Mouse (Mus musculus): ENCODE data around the gene Podnl1. TPM values are rescaled to one million over a fixed set of nuclear protein-coding genes. Genes with fewer than 3 reads are reported as not detected.

Gene Podnl1
- polyA plus RNA-seq, 1 experiment, result not detected

DNA sequence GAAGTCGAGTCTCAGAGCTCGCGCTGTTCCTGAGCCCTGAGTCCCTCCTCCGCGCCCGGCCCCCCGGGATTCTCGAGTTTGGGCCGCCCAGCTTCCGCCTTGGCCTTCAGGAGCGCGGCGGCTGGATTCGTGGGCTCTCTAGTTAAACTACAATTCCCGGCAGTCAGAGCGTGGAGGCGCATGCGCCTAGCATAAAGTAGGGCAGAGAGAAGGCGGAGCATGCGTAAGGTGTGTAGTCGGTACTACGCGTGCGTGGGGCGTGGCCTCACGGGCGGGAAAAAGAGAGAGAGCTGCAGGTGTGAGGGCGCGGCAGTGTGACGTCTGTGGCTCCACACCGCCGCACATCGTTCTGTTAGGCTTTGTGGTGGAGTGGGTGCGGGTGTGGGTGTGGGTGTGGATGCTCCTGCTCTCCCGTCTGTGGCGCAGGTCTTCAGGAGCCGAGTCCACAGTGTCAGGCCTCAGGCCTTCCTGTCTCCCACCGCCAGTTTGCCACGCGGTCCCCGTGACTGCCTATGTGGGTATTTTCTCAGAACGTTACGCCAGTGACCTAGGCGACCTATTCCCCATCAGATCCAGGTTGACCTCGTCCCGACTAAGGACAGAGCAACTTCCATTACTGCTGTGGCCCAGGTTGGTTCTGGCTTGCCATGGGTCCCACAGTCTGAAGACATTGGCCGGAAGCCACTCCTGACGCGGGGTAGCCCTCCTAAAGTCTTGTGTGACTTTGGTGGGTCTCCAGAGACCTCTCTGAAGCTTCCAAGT lies 22.2 kb downstream of the Podnl1 start, which contains the start of the genes Cc2d1a and 4930432K21Rik:
TSS of gene Cc2d1a (minus strand) at position 168 of the 762 bp plus-strand sequence.
TSS of gene 4930432K21Rik (plus strand) at position 257 of the 762 bp plus-strand sequence.
- Histone ChIP-seq H3K4me3 (ENCODE audit: insufficient read depth, low read depth, low read length) (peak within 1 kb of the TSS; percentile 73), H3K27ac (replicated peaks; ENCODE audit: low read depth, low read length) (no peak within 1 kb of the TSS), H3K4me1 (ENCODE audit: control insufficient read depth, insufficient read depth, insufficient read length, low read length) (peaks cover 6% of the 10 kb centered on the region)

GRCm38 (mm10) chr8:84148531-84148850 lies 22.7 kb downstream of the Podnl1 start:
- Histone ChIP-seq H3K27ac (replicated peaks; ENCODE audit: low read depth, low read length) (no peak overlapping the region), H3K4me3 (ENCODE audit: insufficient read depth, low read depth, low read length) (peak overlapping the region; percentile 65), H3K4me1 (ENCODE audit: control insufficient read depth, insufficient read depth, insufficient read length, low read length) (peaks cover 6% of the 10 kb centered on the region)

DNA sequence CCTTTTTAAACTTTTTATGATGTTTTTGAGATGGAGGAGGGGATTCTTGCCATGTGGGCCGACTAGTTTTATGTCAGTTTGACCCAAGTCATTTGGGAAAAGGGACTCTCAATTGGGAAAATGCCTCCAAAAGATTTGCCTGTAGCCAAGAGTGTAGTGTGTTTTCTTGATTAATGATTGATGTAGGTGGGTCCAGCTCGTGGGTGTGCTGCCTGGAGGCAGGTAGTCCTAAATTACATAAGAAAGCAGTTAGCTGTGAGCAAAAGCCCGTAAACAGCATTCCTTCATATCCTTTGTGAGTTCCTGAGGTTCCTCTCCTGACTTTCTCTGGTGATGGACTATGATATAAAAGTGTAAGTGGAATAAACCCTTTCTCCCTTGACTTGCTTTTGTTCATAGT lies 23.4 kb downstream of the Podnl1 start:
- no peak overlapping the region for H3K27ac ChIP-seq (replicated peaks; ENCODE audit: low read depth, low read length)
- H3K4me1 ChIP-seq (ENCODE audit: control insufficient read depth, insufficient read depth, insufficient read length, low read length), result peaks cover 6% of the 10 kb centered on the region
- H3K4me3 ChIP-seq (ENCODE audit: insufficient read depth, low read depth, low read length), result no peak overlapping the region

GRCm38 (mm10) chr8:84157620-84158019 lies 31.8 kb downstream of the Podnl1 start:
- H3K27ac ChIP-seq (replicated peaks; ENCODE audit: low read depth, low read length), result no peak overlapping the region
- H3K4me1 ChIP-seq (ENCODE audit: control insufficient read depth, insufficient read depth, insufficient read length, low read length), result no peaks in the 10 kb centered on the region

GRCm38 (mm10) chr8:84167696-84168095 lies 41.9 kb downstream of the Podnl1 start:
- no peak overlapping the region for H3K27ac ChIP-seq (replicated peaks; ENCODE audit: low read depth, low read length)
- H3K4me1 ChIP-seq (ENCODE audit: control insufficient read depth, insufficient read depth, insufficient read length, low read length), result no peaks in the 10 kb centered on the region
- no peak overlapping the region for H3K4me3 ChIP-seq (ENCODE audit: insufficient read depth, low read depth, low read length)

More at GRCm38 (mm10) chr8:84157620-84158019, 31.8 kb downstream of the Podnl1 start:
- no peak overlapping the region for H3K4me3 ChIP-seq (ENCODE audit: insufficient read depth, low read depth, low read length)

DNA sequence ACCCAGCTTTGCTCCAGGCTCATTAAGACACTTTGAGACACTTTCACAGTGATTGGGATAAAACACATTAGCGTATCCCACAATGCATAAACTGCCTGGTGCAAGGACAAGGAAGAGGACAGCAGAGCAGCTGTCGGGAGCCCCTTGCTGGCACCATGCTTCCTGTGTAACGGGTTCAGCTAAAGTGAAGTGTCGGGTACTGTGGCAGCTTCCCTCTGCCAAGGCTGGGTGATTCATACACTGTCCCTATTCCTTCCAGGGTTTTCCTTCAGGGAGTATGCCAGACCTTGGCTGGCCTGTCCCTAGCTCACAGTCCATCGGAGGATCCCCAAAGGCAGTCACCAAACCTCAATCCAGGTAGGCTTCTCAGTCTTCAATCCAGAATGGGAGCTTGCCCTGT lies 44.3 kb downstream of the Podnl1 start:
- H3K27ac ChIP-seq (replicated peaks; ENCODE audit: low read depth, low read length), result no peak overlapping the region
- no peaks in the 10 kb centered on the region for H3K4me1 ChIP-seq (ENCODE audit: control insufficient read depth, insufficient read depth, insufficient read length, low read length)
- H3K4me3 ChIP-seq (ENCODE audit: insufficient read depth, low read depth, low read length), result no peak overlapping the region

GRCm38 (mm10) chr8:84173861-84174260 lies 48.1 kb downstream of the Podnl1 start:
- Histone ChIP-seq H3K4me1 (ENCODE audit: control insufficient read depth, insufficient read depth, insufficient read length, low read length) (no peaks in the 10 kb centered on the region), H3K4me3 (ENCODE audit: insufficient read depth, low read depth, low read length) (no peak overlapping the region), H3K27ac (replicated peaks; ENCODE audit: low read depth, low read length) (no peak overlapping the region)

- H3K4me3 ChIP-seq (ENCODE audit: insufficient read depth, low read depth, low read length), result no peak overlapping the region
- H3K27ac ChIP-seq (replicated peaks; ENCODE audit: low read depth, low read length), result no peak overlapping the region
- H3K4me1 ChIP-seq (ENCODE audit: control insufficient read depth, insufficient read depth, insufficient read length, low read length), result no peaks in the 10 kb centered on the region
These were observed 50.8 kb downstream of the Podnl1 start for GRCm38 (mm10) chr8:84176560-84176959.

GRCm38 (mm10) chr8:84177405-84177804 lies 51.6 kb downstream of the Podnl1 start:
- Histone ChIP-seq H3K27ac (replicated peaks; ENCODE audit: low read depth, low read length) (no peak overlapping the region), H3K4me3 (ENCODE audit: insufficient read depth, low read depth, low read length) (no peak overlapping the region), H3K4me1 (ENCODE audit: control insufficient read depth, insufficient read depth, insufficient read length, low read length) (no peaks in the 10 kb centered on the region)

- Histone ChIP-seq H3K4me3 (ENCODE audit: insufficient read depth, low read depth, low read length) (no peak overlapping the region), H3K4me1 (ENCODE audit: control insufficient read depth, insufficient read depth, insufficient read length, low read length) (no peaks in the 10 kb centered on the region), H3K27ac (replicated peaks; ENCODE audit: low read depth, low read length) (no peak overlapping the region)
These were observed 52.8 kb downstream of the Podnl1 start for GRCm38 (mm10) chr8:84178592-84178991.

GRCm38 (mm10) chr8:84179946-84180345 lies 54.2 kb downstream of the Podnl1 start:
- Histone ChIP-seq H3K4me1 (ENCODE audit: control insufficient read depth, insufficient read depth, insufficient read length, low read length) (no peaks in the 10 kb centered on the region), H3K4me3 (ENCODE audit: insufficient read depth, low read depth, low read length) (no peak overlapping the region), H3K27ac (replicated peaks; ENCODE audit: low read depth, low read length) (no peak overlapping the region)

DNA sequence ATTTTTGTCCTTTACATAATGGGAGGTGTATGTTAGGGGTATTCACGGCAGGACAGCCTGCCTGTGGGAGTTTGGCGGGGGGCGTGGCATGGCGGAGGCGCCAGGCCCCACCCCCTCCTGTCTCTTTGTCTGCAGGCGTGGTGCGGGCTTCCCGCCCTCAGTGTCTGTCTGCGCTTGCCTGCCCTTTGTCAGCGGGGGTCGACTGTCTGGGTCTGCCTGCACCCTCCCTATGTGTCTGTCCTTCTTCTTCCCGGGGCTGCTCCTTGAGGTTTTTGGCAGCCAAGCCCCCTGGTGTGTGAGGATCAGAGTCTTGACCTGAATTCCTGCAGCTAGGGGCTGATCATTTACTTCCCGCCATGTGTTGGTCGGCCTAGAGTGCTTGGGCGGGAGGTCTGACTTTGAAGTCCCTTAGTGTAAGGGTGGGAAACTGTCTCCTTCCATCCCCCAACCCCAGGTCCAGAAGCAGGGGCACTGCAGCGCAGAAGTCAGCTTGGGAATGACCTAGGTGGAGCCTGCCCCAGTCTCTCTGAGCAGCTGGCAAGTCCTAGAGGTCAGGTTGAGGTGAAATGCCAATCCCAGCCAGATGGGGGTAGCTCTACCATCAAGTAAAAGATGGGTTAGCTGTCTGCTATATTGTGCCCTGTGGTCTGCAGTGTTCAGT lies 54.9 kb downstream of the Podnl1 start:
- H3K4me3 ChIP-seq (ENCODE audit: insufficient read depth, low read depth, low read length), result no peak overlapping the region
- H3K27ac ChIP-seq (replicated peaks; ENCODE audit: low read depth, low read length), result no peak overlapping the region
- H3K4me1 ChIP-seq (ENCODE audit: control insufficient read depth, insufficient read depth, insufficient read length, low read length), result no peaks in the 10 kb centered on the region

Other genes starting within 250 kb of the Podnl1 start
- 1.5 and 1.6 TPM in 2 replicates for gene Adgrl1, start 225.9 kb upstream of the Podnl1 start, polyA plus RNA-seq (2012; ENCODE audit: insufficient read depth, insufficient read length, missing spikeins)
- gene Gm10644, start 170.8 kb upstream of the Podnl1 start, polyA plus RNA-seq (2012; ENCODE audit: insufficient read depth, insufficient read length, missing spikeins), result 0.79 and 0.99 TPM in 2 replicates
- gene Asf1b, start 170.5 kb upstream of the Podnl1 start, polyA plus RNA-seq (2012; ENCODE audit: insufficient read depth, insufficient read length, missing spikeins), result 3.3 and 3.8 TPM in 2 replicates
- 270 and 332 TPM in 2 replicates for gene Prkaca, start 153.0 kb upstream of the Podnl1 start, polyA plus RNA-seq (2012; ENCODE audit: insufficient read depth, insufficient read length, missing spikeins)
- 12.0 and 12.4 TPM in 2 replicates for gene Samd1, start 128.3 kb upstream of the Podnl1 start, polyA plus RNA-seq (2012; ENCODE audit: insufficient read depth, insufficient read length, missing spikeins)
- gene 1700067K01Rik, start 124.5 kb upstream of the Podnl1 start, polyA plus RNA-seq (2012; ENCODE audit: insufficient read depth, insufficient read length, missing spikeins), result not detected in 2 replicates
- gene 2210011C24Rik, start 113.8 kb upstream of the Podnl1 start, polyA plus RNA-seq (2012; ENCODE audit: insufficient read depth, insufficient read length, missing spikeins), result not detected in 2 replicates
- not detected in 2 replicates for gene Palm3, start 104.5 kb upstream of the Podnl1 start, polyA plus RNA-seq (2012; ENCODE audit: insufficient read depth, insufficient read length, missing spikeins)
- gene Il27ra, start 83.4 kb upstream of the Podnl1 start, polyA plus RNA-seq (2012; ENCODE audit: insufficient read depth, insufficient read length, missing spikeins), result not detected in 2 replicates
- not detected in 2 replicates for gene Rln3, start 81.0 kb upstream of the Podnl1 start, polyA plus RNA-seq (2012; ENCODE audit: insufficient read depth, insufficient read length, missing spikeins)
- 1.7 and 2.2 TPM in 2 replicates for gene Gm10643, start 60.9 kb upstream of the Podnl1 start, polyA plus RNA-seq (2012; ENCODE audit: insufficient read depth, insufficient read length, missing spikeins)
- gene Rfx1, start 59.2 kb upstream of the Podnl1 start, polyA plus RNA-seq (2012; ENCODE audit: insufficient read depth, insufficient read length, missing spikeins), result 2.7 and 3.1 TPM in 2 replicates
- 3.9 TPM in 2 replicates for gene Dcaf15, start 21.2 kb upstream of the Podnl1 start, polyA plus RNA-seq (2012; ENCODE audit: insufficient read depth, insufficient read length, missing spikeins)
- 6.8 and 7.1 TPM in 2 replicates for gene Cc2d1a, start 21.9 kb downstream of the Podnl1 start, polyA plus RNA-seq (2012; ENCODE audit: insufficient read depth, insufficient read length, missing spikeins)
- gene 4930432K21Rik, start 22.0 kb downstream of the Podnl1 start, polyA plus RNA-seq (2012; ENCODE audit: insufficient read depth, insufficient read length, missing spikeins), result 0.79 TPM in 1 of 2 replicates, not detected in the other
- not detected in 2 replicates for gene Nanos3, start 59.2 kb downstream of the Podnl1 start, polyA plus RNA-seq (2012; ENCODE audit: insufficient read depth, insufficient read length, missing spikeins)
- 2.7 and 2.8 TPM in 2 replicates for gene Zswim4, start 111.1 kb downstream of the Podnl1 start, polyA plus RNA-seq (2012; ENCODE audit: insufficient read depth, insufficient read length, missing spikeins)
- 245 and 259 TPM in 2 replicates for gene D8Ertd738e, start 123.7 kb downstream of the Podnl1 start, polyA plus RNA-seq (2012; ENCODE audit: insufficient read depth, insufficient read length, missing spikeins)
- gene Mri1, start 131.3 kb downstream of the Podnl1 start, polyA plus RNA-seq (2012; ENCODE audit: insufficient read depth, insufficient read length, missing spikeins), result 12.9 and 13.0 TPM in 2 replicates
- 6.9 and 8.5 TPM in 2 replicates for gene Ccdc130, start 144.4 kb downstream of the Podnl1 start, polyA plus RNA-seq (2012; ENCODE audit: insufficient read depth, insufficient read length, missing spikeins)

Measured in brown adipose tissue, adult 24 weeks (tissue).